Mouse (Mus musculus) fibroblast of lung, adult 2 months (primary cell): Measurements from ENCODE around the gene Tpbgl.

ENCODE experiments used
- DNase-seq: peaks from one replicate; pipeline ENCODE4 v3.0.0-alpha.2; 2011; ENCODE audit warnings: low read depth

Gene Tpbgl

GRCm38 (mm10) chr7:99580247-99580646 is 46.7 kb downstream of the Tpbgl start:
- no peak for DNase-seq

- no peak for DNase-seq
Observed at GRCm38 (mm10) chr7:99579491-99580190, 47.3 kb downstream of the Tpbgl start.

GRCm38 (mm10) chr7:99578246-99578645 is 48.7 kb downstream of the Tpbgl start:
- DNase-seq = no peak
